Mouse (Mus musculus) fat pad, adult 2 months (tissue): ENCODE results near the gene Trim9.

ENCODE experiments used
- DNase-seq: peaks from one replicate; pipeline ENCODE4 v3.0.0-alpha.2; 2011; ENCODE audit warnings: low read depth, low spot score; ENCODE audit errors: extremely low read depth

Gene Trim9

GRCm38 (mm10) chr12:70347202-70347841 is at the start of gene Trim9:
Trim9 (minus strand) TSS chr12:70347614.
- no peak for DNase-seq

DNA sequence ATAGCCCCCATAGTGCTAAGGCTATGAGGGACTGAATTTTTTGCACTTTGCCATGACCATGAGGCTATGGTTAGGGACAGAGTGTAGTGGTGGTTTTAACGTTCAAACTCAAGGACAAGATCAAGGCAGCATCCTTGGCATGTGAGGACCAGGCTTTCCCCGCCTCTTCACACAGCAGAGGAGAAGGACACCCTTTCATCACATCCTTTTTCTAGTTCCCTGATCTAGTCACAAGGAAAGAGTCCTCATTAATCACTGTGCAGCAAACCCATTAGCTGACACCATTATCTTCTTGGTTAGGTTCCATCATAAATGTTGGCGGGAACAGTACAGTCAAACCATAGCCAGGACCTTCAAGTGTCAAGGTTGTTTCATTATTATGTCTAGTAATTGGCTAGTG is 47.6 kb upstream of the Trim9 start:
- DNase-seq, result no peak

GRCm38 (mm10) chr12:70391236-70391635 is 43.8 kb upstream of the Trim9 start:
- no peak for DNase-seq

DNA sequence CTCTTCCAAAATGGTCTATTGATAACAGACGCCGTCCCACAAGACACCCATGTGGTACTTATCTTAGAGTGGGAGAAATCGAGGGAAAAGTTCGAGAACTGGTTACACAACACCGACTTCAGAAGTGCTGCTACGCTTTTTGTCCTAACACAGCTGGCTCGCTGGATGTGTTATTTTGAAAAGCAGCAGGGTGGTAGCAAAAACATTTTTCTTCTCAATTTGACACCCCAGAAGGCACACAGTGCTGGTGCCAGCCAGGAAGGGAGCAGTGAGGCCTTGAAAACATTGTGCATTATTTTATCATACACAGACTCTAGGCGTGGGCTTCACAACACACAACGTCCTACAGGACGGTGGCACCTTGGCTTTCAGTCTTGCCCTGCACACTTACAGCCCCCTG is 27.6 kb upstream of the Trim9 start:
- DNase-seq, result no peak

- no peak for DNase-seq
Observed at GRCm38 (mm10) chr12:70372874-70373273, 25.5 kb upstream of the Trim9 start.

- no peak for DNase-seq
Observed at GRCm38 (mm10) chr12:70369348-70369747, 21.9 kb upstream of the Trim9 start.

GRCm38 (mm10) chr12:70368820-70369219 is 21.4 kb upstream of the Trim9 start:
- DNase-seq, result no peak

DNA sequence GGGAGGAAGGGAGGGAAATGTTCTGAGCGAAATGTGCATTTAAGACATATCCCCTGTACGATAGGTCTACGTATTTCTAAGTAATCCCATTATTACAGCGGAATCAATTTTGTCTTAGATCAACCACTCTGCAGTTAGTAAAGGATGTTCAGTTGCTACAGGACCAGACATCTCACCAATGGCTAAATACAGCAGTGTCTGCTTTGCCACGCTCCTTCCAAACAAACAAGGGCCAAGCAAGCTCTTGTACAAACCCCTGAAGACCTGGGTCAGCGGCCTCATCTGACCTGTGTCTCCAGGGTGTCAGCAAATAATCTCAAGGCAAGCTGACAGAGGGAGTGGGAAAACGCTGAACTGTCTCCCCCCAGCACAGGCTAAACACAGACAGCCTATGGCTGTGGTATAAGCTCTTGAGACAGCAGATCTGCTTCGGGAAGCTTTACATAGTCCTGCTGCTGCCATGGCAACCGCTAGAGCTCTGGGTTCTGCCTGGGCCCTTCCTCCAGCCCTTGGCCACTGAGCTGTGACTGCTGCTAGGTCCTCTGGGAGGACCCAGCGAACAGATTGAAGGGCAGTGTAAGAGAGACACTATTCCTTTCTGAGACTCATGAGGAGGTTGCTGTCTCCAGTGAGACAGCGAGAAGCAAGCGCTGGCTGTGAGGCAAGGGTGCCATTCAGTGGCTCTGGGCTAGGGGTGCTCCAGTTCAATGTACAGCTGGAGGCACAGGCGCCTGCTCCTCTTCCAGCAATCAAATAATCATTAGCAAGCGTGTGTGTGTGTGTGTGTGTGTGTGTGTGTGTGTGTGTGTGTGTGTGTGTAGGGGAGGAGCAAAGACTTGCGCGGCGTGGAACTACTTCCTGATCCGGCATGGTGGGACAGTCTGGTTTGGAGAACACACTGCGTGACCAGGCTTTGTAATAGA is 20.2 kb upstream of the Trim9 start:
- DNase-seq, result no peak

DNA sequence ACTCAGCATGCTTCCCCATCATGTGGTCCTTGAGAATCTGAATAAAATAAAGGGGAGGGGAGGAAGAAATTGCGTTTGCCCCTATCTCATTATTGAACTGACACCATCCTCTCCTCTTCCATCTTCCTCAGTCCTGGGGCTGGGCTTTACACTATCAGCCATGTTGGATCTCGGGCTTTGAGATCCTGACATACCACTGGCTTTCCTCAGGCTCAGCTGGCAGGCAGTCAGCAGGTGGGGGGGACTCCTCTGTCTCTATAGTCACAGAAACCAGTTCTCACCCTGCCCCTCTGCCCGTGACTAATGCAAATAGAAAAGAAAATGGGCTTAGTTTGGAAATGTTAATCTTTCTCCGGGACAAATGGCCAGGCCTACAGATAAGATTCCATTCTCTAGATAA is 15.6 kb upstream of the Trim9 start:
- no peak for DNase-seq

DNA sequence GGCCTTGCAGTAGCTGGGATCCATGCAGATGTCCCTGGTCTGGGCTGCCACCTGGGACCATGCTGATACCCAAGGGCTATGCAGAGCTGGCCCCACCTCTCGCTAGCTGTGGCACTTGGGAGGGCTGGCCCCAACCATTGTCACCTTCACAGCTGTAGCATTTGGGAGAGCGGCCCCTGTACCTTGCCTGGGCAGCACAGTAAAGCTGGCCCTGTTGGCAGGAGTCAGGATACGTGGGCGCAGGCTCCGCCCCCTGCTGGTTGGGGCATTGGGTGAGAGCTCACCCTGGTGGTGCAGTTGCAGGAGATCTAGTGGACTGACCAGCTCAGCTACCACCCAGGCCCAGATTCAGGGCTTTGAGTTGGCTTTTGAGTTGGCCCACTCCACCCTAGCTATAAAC is 12.9 kb upstream of the Trim9 start:
- no peak for DNase-seq

DNA sequence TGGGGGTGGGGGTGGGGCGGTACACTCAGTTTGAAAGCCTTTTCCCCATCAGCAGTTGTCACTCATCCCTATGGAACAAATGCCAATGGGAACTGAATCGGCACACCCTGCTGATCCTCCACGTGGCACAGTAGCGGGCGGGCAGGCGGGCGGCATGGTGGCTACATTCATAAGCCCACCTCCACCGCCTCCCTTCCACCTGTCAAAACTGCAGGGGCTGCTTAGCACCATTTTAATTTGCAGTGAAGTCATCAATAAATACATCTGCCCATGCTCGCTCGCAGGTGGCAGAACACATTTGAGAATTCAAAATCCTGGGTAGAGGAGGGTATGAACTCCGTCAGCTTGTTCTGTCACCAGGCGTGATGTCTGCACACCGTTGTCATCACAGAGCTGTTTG is 12.0 kb upstream of the Trim9 start:
- DNase-seq, result no peak

DNA sequence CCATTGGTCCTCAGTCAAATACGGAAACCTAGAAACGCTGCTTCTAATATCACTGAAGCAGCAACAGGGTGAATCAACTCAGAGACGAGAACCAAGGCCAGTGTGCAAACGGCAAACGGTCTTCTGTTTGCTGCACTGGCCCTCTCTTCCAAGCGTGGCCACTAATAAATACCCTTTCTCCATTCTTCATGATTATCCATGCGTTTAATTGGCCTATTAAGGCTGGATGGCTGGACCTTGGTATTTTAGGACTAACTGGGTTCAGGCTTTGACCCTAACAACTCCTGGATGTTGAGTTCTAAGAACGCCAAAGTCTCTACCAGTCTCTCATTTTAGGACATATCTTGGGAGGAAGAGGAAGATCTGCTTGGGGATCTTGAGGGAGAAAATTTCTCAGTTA is 7.5 kb upstream of the Trim9 start:
- no peak for DNase-seq

- DNase-seq, result no peak
Observed at GRCm38 (mm10) chr12:70350490-70350889, 3.1 kb upstream of the Trim9 start.

GRCm38 (mm10) chr12:70349788-70350187 is 2.4 kb upstream of the Trim9 start:
- no peak for DNase-seq

- DNase-seq, result no peak
Observed at GRCm38 (mm10) chr12:70348026-70348425, 612 bp upstream of the Trim9 start.

DNA sequence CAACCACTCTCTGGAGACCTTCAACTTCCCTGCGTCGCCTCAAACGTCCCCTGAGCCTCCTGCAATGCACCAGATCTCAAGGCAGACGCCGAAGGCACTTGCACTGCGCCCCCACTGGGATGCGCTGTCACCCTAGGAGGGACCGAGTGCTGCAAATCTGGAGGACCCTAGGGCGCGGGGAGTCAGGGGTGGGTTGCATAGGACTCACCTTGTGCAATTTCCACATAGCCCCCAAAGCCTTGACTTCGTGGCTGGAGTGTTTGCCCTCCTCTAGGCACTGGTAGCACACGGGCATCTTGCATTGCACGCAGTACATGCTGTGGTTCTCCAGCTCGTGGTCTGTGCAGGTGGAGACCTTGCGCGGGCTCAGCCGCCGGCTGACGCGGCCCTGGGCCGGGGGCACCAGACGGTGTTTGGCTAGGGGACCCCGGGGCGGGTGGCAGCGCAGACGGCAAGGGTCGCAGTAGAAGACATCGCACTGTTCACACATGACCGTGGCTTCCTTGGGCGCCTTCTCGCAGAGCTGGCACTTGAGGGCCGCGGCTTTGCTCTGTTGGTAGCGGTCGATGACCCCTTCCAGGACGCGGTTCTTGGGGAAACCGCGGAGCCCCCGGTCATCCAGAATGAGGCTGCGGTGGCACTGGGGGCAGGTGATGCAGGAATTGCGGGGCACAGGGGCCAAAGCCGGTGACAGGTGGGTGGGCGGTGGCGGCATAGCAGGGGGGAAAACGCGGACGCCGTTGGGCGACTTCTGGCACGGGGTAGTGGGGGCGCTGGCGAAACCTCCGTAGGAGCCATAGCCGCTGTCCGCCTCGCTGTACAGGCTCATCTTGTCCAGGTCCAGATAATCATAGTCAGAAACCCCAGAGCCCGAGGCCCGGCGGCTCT is 1.0 kb downstream of the Trim9 start:
- DNase-seq, result no peak

GRCm38 (mm10) chr12:70345531-70346138 is 1.8 kb downstream of the Trim9 start:
- DNase-seq, result no peak

DNA sequence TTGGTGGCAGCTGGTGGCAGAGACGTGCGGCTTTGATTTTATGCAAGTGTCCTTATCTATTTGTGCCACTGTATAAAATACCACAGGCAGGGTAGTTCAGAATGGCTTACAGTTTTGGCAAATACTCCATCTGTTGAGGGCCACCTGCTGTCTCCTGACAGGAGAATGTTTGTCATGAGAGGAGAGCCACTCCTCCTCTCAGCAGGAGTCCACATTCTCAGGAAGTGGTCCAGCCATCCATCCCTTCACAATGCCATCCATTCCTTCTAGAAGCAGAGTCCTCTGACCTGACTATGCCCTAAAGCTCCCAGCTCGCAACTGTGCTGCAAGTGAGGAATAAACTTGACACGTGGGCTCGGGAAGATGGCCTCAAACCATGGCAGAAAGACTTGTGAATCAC is 12.2 kb downstream of the Trim9 start:
- DNase-seq, result no peak

DNA sequence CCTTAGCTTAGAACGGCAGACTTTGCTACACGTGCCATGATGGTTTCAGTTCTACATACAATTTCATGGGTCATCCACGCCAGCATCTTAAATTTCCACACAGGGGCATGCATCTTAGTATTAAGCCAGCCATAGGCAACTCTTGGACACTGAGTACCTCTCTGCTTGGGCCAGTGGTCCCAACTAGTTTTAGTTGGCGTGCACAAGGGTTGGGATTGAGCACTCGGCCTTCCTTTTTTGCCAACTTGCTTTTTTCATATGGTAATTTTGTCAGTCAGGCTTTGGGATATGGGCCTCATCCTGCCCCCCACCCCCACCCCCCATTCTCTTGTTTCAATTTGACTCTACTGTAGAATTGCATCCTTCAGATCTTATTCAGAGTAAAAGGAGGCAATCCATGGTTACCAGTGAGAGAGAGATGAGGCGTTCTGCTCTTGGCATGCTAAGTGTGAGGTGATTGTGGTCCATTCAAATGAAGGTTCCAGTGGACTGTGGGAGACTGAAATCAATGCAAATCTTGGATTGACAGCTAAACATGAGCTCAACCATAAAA is 14.1 kb downstream of the Trim9 start:
- no peak for DNase-seq

DNA sequence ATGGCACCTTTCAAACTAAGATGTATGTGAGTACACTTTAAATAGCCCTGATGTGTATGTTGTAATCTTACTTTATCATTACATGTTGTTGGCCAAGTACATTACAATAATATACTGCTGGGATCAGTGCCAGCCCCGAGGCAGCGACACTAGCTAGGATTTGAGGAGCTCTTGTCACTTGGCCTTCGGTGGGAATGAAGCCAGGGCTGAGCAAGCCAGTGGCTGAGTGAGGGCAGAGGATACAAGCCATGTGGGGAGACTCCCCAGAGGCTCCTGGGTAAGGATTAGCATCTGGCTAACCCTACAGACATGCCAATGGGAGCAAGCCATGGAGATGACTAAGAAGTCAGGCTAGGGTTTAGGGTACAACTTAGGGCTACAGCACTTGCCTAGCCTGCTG is 18.4 kb downstream of the Trim9 start:
- peak; percentile 58 for DNase-seq

DNA sequence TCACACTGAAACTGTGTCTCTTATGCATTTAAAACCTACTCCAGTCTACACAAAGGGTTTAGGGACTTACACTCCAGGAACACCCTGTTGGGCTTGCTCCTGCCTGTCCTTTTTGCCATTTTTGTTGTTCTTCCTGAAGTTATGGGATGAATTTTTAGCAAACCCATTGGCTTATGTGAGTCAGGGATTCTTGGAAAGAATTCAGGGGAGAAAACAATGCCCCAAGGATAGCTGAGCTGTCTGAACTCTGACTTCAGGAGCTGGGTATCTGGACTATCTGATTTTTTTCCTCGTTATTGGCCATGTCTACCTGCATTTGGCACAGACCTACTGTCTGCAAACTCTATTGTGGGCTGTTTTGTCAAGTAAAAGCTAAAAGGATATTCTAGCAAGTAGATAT is 20.5 kb downstream of the Trim9 start:
- DNase-seq, result no peak
